Mouse (Mus musculus) B cell, adult 2 months (primary cell): ENCODE data around the gene Kcnd3.

Experiments used
- DNase-seq, 2 experiments: peaks; one replicate each; pipeline ENCODE4 v3.0.0; 2022

The Kcnd3 gene

GRCm38 (mm10) chr3:105528860-105529259 lies 76.7 kb downstream of the Kcnd3 start:
- no peak for DNase-seq

- DNase-seq, result no peak
Observed at GRCm38 (mm10) chr3:105529700-105530099, 77.6 kb downstream of the Kcnd3 start.

GRCm38 (mm10) chr3:105530363-105531130 lies 78.4 kb downstream of the Kcnd3 start:
- DNase-seq, result no peak

GRCm38 (mm10) chr3:105538406-105538805 lies 86.3 kb downstream of the Kcnd3 start:
- DNase-seq, result no peak

GRCm38 (mm10) chr3:105538819-105539607 lies 86.9 kb downstream of the Kcnd3 start:
- no peak for DNase-seq

- DNase-seq, result no peak
Observed at GRCm38 (mm10) chr3:105542741-105543140, 90.6 kb downstream of the Kcnd3 start.

DNA sequence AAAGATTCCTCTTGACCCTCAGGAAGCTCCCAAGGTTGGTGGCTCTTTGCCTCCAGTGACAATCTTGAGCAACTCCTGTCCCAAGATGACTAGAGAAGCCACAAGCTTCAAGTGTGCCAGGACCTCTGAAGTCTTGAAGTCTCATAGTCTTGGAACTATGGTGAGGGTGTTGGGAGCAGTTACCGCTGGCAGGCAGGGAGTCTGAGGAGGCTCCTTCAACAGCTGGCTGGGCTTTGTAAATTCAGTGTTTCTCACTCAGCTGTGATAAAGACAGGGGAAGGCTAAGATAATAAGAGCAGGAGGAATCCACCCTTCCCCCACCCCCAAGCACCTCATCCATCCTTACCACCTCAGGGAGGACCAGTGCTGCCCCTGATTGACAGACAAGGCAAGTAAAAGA lies 92.0 kb downstream of the Kcnd3 start:
- DNase-seq, result no peak

- no peak for DNase-seq
Observed at GRCm38 (mm10) chr3:105546611-105547071, 94.5 kb downstream of the Kcnd3 start.

DNA sequence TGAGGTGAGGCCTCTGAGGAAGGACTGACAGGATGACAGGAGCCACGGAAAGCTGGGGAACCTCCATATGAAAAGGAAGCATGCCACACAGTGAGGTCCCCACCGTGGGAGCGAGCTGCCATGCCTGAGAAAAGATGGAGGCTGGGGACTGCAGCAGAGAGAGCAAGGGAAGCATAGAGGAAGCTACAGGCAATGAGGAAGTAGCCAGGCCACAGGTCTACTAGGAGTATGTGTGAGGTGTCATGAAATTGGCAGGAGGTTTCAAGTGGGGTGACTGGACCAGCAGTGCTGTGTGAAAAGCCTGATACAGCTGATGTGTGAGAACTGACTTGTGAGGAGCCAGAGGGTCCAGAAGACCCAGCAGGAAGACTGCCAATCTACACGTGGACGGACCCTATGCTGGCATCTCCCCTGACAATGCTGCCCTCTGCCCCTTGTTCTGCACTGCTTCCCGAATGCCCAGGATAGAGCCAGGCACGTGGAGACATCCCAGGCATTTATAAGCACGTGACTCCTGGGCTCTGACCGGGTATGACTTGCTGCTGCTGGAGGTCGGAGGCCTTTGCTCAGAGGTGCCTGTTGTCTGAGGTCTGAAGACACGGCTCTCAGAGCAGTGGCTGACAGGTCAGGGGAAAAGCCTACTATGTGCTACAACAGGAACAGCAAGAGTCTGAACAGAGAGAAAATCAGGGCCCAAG lies 96.1 kb downstream of the Kcnd3 start:
- DNase-seq, result no peak

- no peak for DNase-seq
Observed at GRCm38 (mm10) chr3:105559456-105559855, 107.3 kb downstream of the Kcnd3 start.

DNA sequence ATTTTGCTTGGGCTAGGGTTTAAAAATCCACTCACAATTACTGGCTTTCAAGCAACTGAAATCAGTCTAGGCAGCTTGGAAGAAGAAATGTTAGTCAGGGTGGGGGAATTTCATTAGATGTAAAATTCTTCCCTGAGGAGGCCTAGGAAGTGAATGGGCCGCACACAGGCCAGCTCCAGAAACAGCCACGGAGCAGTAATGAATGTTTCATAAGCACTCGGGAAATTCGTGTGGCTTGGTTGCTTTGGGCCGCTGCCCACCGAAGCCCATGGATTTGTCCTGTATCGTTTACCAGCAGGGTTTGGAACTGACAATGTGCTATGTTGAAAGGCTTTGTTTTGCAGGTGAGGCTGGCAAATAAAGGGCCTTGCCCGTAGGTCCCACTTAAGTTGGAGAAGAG lies 114.8 kb downstream of the Kcnd3 start:
- no peak for DNase-seq

GRCm38 (mm10) chr3:105567472-105567871 lies 115.3 kb downstream of the Kcnd3 start:
- no peak for DNase-seq

GRCm38 (mm10) chr3:105568403-105568802 lies 116.3 kb downstream of the Kcnd3 start:
- DNase-seq, result no peak

GRCm38 (mm10) chr3:105568851-105569250 lies 116.7 kb downstream of the Kcnd3 start:
- no peak for DNase-seq

DNA sequence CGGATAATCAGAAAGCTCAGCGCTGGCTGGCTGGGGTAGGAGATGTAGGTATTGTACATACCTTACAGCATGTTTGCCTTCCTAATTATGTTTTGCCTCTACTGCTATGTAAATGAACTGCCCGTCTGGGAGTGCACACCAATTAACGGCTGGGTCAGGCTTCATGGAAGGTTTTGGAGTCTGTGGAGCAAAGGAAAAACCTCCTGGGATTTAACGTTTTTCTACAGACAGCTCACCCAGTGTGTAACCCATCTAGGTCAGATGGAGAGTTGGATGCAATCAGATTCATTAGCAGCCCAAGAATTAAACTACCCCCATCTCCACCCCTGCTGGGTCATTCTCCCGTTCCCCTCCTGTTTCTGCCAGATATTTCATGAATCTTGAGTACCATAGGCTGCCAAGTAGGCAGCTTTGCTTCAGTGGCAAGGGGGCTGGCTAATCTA lies 117.2 kb downstream of the Kcnd3 start:
- no peak for DNase-seq

- DNase-seq, result no peak
Observed at GRCm38 (mm10) chr3:105569950-105570349, 117.8 kb downstream of the Kcnd3 start.

- no peak for DNase-seq
Observed at GRCm38 (mm10) chr3:105570818-105571217, 118.7 kb downstream of the Kcnd3 start.

- no peak for DNase-seq
Observed at GRCm38 (mm10) chr3:105571944-105572343, 119.8 kb downstream of the Kcnd3 start.

GRCm38 (mm10) chr3:105573156-105573555 lies 121.0 kb downstream of the Kcnd3 start:
- no peak for DNase-seq

- DNase-seq, result no peak
Observed at GRCm38 (mm10) chr3:105578320-105578719, 126.2 kb downstream of the Kcnd3 start.

GRCm38 (mm10) chr3:105581119-105581518 lies 129.0 kb downstream of the Kcnd3 start:
- DNase-seq, result no peak

DNA sequence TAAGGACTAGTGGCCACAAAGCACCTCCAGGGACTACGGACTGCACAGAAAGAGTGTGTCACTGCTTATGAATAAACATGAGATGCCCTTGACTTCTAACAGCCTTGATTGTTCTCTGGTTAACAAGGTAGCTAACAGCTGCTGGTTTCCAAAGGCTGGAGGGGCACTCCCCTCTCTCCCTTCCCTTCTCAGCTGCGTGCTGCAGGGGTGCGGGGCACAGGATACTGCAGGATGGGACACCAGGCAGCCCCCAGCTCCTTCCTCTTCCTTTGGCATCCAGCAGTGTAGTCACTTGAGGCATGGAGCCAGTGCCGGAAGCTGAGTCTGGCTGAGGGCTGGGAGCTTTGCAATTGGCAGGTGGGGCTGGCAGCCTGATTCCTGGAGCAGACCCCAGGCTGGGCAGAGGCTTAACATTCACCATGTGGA lies 133.6 kb downstream of the Kcnd3 start:
- DNase-seq, result no peak

DNA sequence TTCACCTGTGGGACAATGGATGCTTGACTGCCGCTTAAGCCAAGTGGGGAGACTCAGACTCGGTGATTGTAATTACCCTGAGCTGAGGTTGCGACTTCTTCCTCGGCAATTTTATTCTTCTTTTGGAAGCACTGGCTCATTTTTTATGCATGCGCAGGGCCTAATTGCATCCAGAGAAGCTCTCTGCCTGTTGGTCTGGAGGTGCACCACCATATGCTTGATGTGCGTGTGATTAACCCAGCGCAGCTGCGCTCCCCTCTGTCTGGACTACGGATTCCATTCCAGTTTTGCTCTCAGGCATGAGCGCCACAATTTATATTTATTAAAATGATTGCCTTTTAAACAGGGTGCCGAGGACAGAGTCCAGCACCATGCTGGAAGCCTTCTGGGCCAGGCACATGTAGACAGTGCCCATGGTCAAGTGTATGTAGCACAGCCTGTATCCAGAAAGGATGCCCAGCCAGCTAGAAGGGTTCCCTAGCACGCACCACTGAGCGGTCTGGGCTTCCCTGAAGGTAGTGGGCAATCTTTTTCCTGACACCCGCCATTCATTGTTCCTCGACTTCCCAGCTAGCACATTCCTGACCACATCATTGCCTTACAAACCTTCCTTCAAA lies 138.0 kb downstream of the Kcnd3 start:
- no peak for DNase-seq
